Mouse (Mus musculus): ENCODE data around the gene Eps8l3.

The Eps8l3 gene

GRCm38 (mm10) chr3:107877005-107877404, at the start of gene Eps8l3:
TSS of gene Eps8l3 (plus strand) at chr3:107877229.
- DNase-seq = no peak

- DNase-seq = no peak
These were observed 49.1 kb upstream of the Eps8l3 start for GRCm38 (mm10) chr3:107827873-107828405.

- no peak for DNase-seq
These were observed 48.5 kb upstream of the Eps8l3 start for GRCm38 (mm10) chr3:107828518-107828917.

GRCm38 (mm10) chr3:107828997-107829396, 48.0 kb upstream of the Eps8l3 start:
- no peak for DNase-seq

- no peak for DNase-seq
These were observed 47.4 kb upstream of the Eps8l3 start for GRCm38 (mm10) chr3:107829625-107830024.

GRCm38 (mm10) chr3:107831875-107832554, 45.0 kb upstream of the Eps8l3 start:
- no peak for DNase-seq

GRCm38 (mm10) chr3:107832645-107833044, 44.4 kb upstream of the Eps8l3 start:
- no peak for DNase-seq

- DNase-seq = no peak
These were observed 43.7 kb upstream of the Eps8l3 start for GRCm38 (mm10) chr3:107833370-107833769.

- DNase-seq = no peak
These were observed 43.1 kb upstream of the Eps8l3 start for GRCm38 (mm10) chr3:107833872-107834341.

- DNase-seq = no peak
These were observed 41.7 kb upstream of the Eps8l3 start for GRCm38 (mm10) chr3:107835301-107835700.

- DNase-seq = no peak
These were observed 37.2 kb upstream of the Eps8l3 start for GRCm38 (mm10) chr3:107839855-107840254.

- no peak for DNase-seq
These were observed 36.2 kb upstream of the Eps8l3 start for GRCm38 (mm10) chr3:107840855-107841254.

GRCm38 (mm10) chr3:107841370-107841769, 35.7 kb upstream of the Eps8l3 start:
- peak in 1 of 2 experiments; percentile 29 for DNase-seq

- DNase-seq = no peak
These were observed 33.6 kb upstream of the Eps8l3 start for GRCm38 (mm10) chr3:107843406-107843805.

GRCm38 (mm10) chr3:107844001-107844400, 33.0 kb upstream of the Eps8l3 start:
- DNase-seq = peak; percentile 28 to 61

GRCm38 (mm10) chr3:107844499-107844898, 32.5 kb upstream of the Eps8l3 start:
- DNase-seq = peak; percentile 45 to 56

- DNase-seq = no peak
These were observed 30.9 kb upstream of the Eps8l3 start for GRCm38 (mm10) chr3:107846175-107846574.

GRCm38 (mm10) chr3:107846835-107847234, 30.2 kb upstream of the Eps8l3 start:
- no peak for DNase-seq

GRCm38 (mm10) chr3:107848126-107848525, 28.9 kb upstream of the Eps8l3 start:
- no peak for DNase-seq

- DNase-seq = no peak
These were observed 27.9 kb upstream of the Eps8l3 start for GRCm38 (mm10) chr3:107849000-107849692.

GRCm38 (mm10) chr3:107849693-107850031, 27.4 kb upstream of the Eps8l3 start:
- DNase-seq = no peak

GRCm38 (mm10) chr3:107850418-107851031, 26.5 kb upstream of the Eps8l3 start:
- DNase-seq = peak; percentile 28 to 29

GRCm38 (mm10) chr3:107852786-107853185, 24.2 kb upstream of the Eps8l3 start:
- no peak for DNase-seq
